Mouse (Mus musculus) midbrain, embryonic 14.5 days (tissue): ENCODE data around the gene Rusc2. TPM values are rescaled to one million over a fixed set of nuclear protein-coding genes. Genes with fewer than 3 reads are reported as not detected.
A peak's percentile ranks its signal among the peaks of the same experiment; 100 is the strongest.

Source experiments
- ATAC-seq: fragments of 200-750 bp; cut with Nextera tagmentation; 2 replicates; pipeline ENCODE4 v1.8.0; 2017; ENCODE audit warnings: moderate number of reproducible peaks, moderate library complexity; ENCODE audit not compliant: low FRiP score, low TSS enrichment
- DNase-seq: peaks from one replicate; pipeline ENCODE4 v3.0.0-alpha.2; 2015
- H3K27ac ChIP-seq: fragments of 300-500 bp; sonication (generic); replicated peaks from 2 replicates; pipeline ENCODE4 v1.5.1; 2014; ENCODE audit warnings: mild to moderate bottlenecking, low read depth, low read length, moderate library complexity
- H3K27me3 ChIP-seq: fragments of 300-500 bp; sonication (generic); 2 replicates; pipeline ENCODE4 v1.6.1; 2014; ENCODE audit warnings: low read length, control low read depth, mixed read lengths; ENCODE audit not compliant: control insufficient read depth, insufficient read depth
- H3K36me3 ChIP-seq: fragments of 300-500 bp; sonication (generic); 2 replicates; pipeline ENCODE4 v1.6.1; 2014; ENCODE audit warnings: low read length, control low read depth; ENCODE audit not compliant: control insufficient read depth, insufficient read depth
- H3K4me1 ChIP-seq: fragments of 300-500 bp; sonication (generic); 2 replicates; pipeline ENCODE4 v1.6.1; 2014; ENCODE audit warnings: mild to moderate bottlenecking, antibody characterized with exemption, low read length, control low read depth; ENCODE audit not compliant: control insufficient read depth, insufficient read depth
- H3K4me2 ChIP-seq: fragments of 300-500 bp; sonication (generic); 2 replicates; pipeline ENCODE4 v1.6.1; 2014; ENCODE audit warnings: mild to moderate bottlenecking, low read length, moderate library complexity
- H3K4me3 ChIP-seq: fragments of 300-500 bp; sonication (generic); replicated peaks from 2 replicates; pipeline ENCODE4 v1.5.1; 2014; ENCODE audit warnings: low read depth, low read length
- H3K9ac ChIP-seq: fragments of 300-500 bp; sonication (generic); replicated peaks from 2 replicates; pipeline ENCODE4 v1.6.1; 2014; ENCODE audit warnings: mild to moderate bottlenecking, low read length, moderate library complexity
- H3K9me3 ChIP-seq: fragments of 300-500 bp; sonication (generic); 2 replicates; pipeline ENCODE4 v1.6.1; 2016; ENCODE audit warnings: low read length, control low read depth, mixed read lengths; ENCODE audit not compliant: control insufficient read depth
- WGBS: fragments of 180-500 bp; shearing (Covaris S2); extraction: QIAGEN DNeasy Blood & Tissue Kit; methylation state at CpG from one replicate; pipeline ENCODE4 v1.1.7; 2014; 5-methylcytosine and 5-hydroxymethylcytosine counted together
- polyA plus RNA-seq: library from polyadenylated mRNA; unstranded; fragments of >200 nt; fragmentation: Nextera tagmentation; extraction: Ambion mirVana; gene quantifications from 2 replicates; pipeline ENCODE4 v1.2.1, GENCODE M21; 2014

Gene Rusc2
- polyA plus RNA-seq, 1 experiment from 2014 or later, result 68.1 TPM

- DNase-seq, result no peak
- Histone ChIP-seq H3K36me3 (no peaks in the 10 kb centered on the region), H3K27ac (no peak overlapping the region), H3K9me3 (no peaks in the 10 kb centered on the region), H3K4me2 (peak overlapping the region; percentile 87), H3K4me1 (peaks cover 10% of the 10 kb centered on the region), H3K4me3 (peak overlapping the region; percentile 70), H3K27me3 (no peaks in the 10 kb centered on the region), H3K9ac (peak overlapping the region; percentile 83)
- ATAC-seq, result no peak
- WGBS, result 66% methylated on average over 10 of the region's 10 CpGs
These were observed 828 bp upstream of the Rusc2 start for GRCm38 (mm10) chr4:43380951-43381350.

DNA sequence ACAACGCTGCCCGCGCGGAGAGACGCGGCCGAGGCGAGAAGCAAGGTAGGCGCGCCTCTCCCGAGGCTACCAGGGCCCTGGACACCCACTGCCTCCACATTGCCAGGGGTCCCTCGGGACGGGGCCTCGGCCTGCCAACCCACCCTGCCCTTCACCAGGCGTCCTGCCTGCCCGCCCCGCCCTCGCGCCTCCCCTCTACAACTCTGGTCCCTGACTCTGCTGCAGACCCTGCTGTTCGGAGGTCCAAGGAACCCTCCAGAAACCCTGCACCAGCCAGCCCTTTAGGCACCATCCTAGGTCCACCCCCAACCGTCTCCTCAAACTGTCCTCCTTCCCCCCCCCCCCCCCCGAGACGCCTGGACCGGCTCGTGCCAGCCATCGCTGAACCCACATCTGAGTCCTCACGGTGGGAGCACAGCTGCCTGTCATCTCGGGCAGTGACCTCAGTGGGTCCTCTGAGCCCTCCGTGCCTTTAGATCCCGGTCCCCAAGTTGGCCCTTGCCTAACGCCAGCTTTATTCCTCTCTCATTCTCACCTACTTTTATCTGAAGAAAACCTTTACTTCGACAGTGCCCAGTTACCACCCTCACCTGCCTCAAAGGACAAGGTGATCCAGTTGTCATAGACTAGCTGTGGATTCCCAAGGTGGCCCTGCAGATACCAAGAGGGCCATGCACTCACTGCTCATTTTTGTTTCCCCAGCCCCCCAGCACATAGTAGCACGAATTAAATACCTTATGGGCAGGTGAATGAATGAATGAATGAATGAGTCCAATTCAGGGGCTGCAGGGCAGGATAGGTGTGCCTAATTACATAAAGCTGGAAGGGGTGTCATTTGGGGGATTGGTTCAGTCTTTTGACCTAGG, 609 bp downstream of the Rusc2 start:
- no peak for DNase-seq
- Histone ChIP-seq H3K9ac (peak overlapping the region; percentile 83), H3K27ac (peak overlapping the region; percentile 77), H3K4me2 (peak overlapping the region; percentile 87), H3K9me3 (no peaks in the 10 kb centered on the region), H3K27me3 (no peaks in the 10 kb centered on the region), H3K4me1 (peaks cover 10% of the 10 kb centered on the region), H3K4me3 (peak overlapping the region; percentile 70), H3K36me3 (no peaks in the 10 kb centered on the region)
- WGBS, result 5% methylated on average over 29 of the region's 33 CpGs
- peak; percentile 79 for ATAC-seq

- Histone ChIP-seq H3K27me3 (no peaks in the 10 kb centered on the region), H3K27ac (no peak overlapping the region), H3K4me2 (peak overlapping the region; percentile 87), H3K9me3 (no peaks in the 10 kb centered on the region), H3K4me1 (peaks cover 10% of the 10 kb centered on the region), H3K4me3 (peak overlapping the region; percentile 70; the same call in 1 of the 2 replicates), H3K36me3 (no peaks in the 10 kb centered on the region), H3K9ac (no peak overlapping the region; the same call in 1 of the 2 replicates)
- ATAC-seq (no peak), DNase-seq (no peak)
- 76% methylated on average over 11 of the region's 11 CpGs for WGBS
These were observed 1.7 kb downstream of the Rusc2 start for GRCm38 (mm10) chr4:43383246-43384082.

DNA sequence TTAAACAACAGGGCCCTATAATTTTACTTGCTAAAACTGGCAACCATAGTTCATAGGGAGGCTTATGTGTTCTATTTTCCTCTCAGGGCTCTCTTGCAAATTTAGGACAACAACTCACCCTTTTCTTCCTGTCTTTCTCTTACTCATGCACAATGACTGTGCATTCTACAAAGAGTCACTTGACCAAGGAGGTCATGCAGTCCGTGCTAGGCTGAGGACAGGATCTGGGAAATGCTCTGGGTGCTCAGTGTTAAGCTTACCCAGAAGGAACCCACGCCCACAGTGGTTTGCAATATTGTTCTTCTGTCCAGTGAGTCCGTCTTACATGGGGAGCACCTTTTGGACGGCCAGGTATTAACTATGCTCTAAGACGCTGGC, 2.3 kb downstream of the Rusc2 start:
- Histone ChIP-seq H3K27me3 (no peaks in the 10 kb centered on the region), H3K4me2 (no peak overlapping the region), H3K27ac (no peak overlapping the region), H3K4me1 (peaks cover 10% of the 10 kb centered on the region), H3K4me3 (no peak overlapping the region), H3K9ac (no peak overlapping the region), H3K9me3 (no peaks in the 10 kb centered on the region), H3K36me3 (no peaks in the 10 kb centered on the region)
- no peak for DNase-seq
- 91% methylated on average over 5 of the region's 5 CpGs for WGBS
- ATAC-seq, result no peak

GRCm38 (mm10) chr4:43384541-43384940, 2.8 kb downstream of the Rusc2 start:
- Histone ChIP-seq H3K4me2 (no peak overlapping the region), H3K4me1 (peaks cover 10% of the 10 kb centered on the region), H3K9ac (no peak overlapping the region), H3K4me3 (no peak overlapping the region), H3K27ac (no peak overlapping the region), H3K36me3 (no peaks in the 10 kb centered on the region), H3K27me3 (no peaks in the 10 kb centered on the region), H3K9me3 (no peaks in the 10 kb centered on the region)
- ATAC-seq (no peak), DNase-seq (no peak)
- WGBS, result 94% methylated on average over 3 of the region's 3 CpGs

- H3K9ac ChIP-seq, result no peak overlapping the region
- no peak for ATAC-seq
- DNase-seq, result no peak
- no peak overlapping the region for H3K4me3 ChIP-seq
- H3K36me3 ChIP-seq, result no peaks in the 10 kb centered on the region
- H3K4me1 ChIP-seq, result peaks cover 3% of the 10 kb centered on the region; the same call in 1 of the 2 replicates
- no peak overlapping the region for H3K4me2 ChIP-seq
- no peak overlapping the region for H3K27ac ChIP-seq
- no peaks in the 10 kb centered on the region for H3K27me3 ChIP-seq
- H3K9me3 ChIP-seq, result no peaks in the 10 kb centered on the region
These were observed 5.2 kb downstream of the Rusc2 start for GRCm38 (mm10) chr4:43386932-43387331.

DNA sequence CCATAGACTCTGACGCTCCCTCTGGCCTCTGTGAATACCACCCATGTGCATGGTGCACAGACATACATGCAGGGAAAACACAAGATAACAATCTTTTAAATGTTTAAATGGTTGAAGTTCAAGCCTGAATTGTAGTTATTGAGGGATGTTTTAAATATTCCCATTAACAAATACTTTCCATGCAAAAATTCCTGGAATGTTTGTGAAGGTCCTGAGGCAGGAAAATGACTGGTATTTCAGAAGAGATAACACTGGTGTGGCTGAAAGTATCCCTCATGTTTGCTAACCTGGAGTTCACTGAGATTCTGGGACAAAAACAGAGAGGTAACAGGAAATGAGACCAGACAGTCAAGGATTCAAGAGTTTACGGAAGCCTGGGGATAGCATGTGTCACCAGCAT, 7.6 kb downstream of the Rusc2 start:
- Histone ChIP-seq H3K9ac (no peak overlapping the region), H3K27me3 (no peaks in the 10 kb centered on the region), H3K9me3 (no peaks in the 10 kb centered on the region), H3K27ac (no peak overlapping the region), H3K4me2 (no peak overlapping the region), H3K36me3 (no peaks in the 10 kb centered on the region; the same call in 1 of the 2 replicates), H3K4me1 (no peaks in the 10 kb centered on the region), H3K4me3 (no peak overlapping the region)
- no peak for DNase-seq
- 95% methylated on average over 2 of the region's 2 CpGs for WGBS
- no peak for ATAC-seq

GRCm38 (mm10) chr4:43389845-43390440, 8.2 kb downstream of the Rusc2 start:
- Histone ChIP-seq H3K4me3 (no peak overlapping the region), H3K4me2 (no peak overlapping the region), H3K27me3 (no peaks in the 10 kb centered on the region), H3K9me3 (no peaks in the 10 kb centered on the region), H3K4me1 (no peaks in the 10 kb centered on the region), H3K9ac (no peak overlapping the region), H3K27ac (no peak overlapping the region), H3K36me3 (no peaks in the 10 kb centered on the region; the same call in 1 of the 2 replicates)
- ATAC-seq (no peak), DNase-seq (no peak)
- 69% methylated on average over 9 of the region's 9 CpGs for WGBS
